Mouse (Mus musculus): ENCODE data around the gene Sidt1. TPM values are rescaled to one million over a fixed set of nuclear protein-coding genes. Genes with fewer than 3 reads are reported as not detected.

The Sidt1 gene
- 23.0 and 23.8 TPM in 2 replicates for polyA plus RNA-seq (2012; rRNA removed)

DNA sequence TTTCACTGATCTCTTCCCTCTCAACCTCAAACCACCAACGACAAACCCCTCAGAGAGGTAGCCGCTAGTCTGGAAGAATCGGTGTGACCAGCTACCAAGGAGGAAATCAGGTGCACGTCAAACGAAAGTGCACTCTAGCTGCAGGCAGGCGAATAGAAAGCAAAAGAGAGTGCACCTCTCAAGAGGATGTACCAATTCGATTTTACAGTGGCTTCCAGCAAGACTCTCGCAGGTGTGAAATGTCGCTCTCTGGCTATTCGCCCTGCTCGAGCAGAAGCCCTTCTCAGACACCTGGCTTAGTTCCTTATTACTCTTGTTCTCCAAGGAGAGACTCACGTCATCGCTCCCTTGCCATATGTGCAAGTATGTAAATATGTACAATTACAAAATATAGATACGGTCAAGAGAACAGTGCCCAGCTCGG, at the start of gene Sidt1:
TSS of gene Sidt1 (minus strand) at position 336 of the 424 bp plus-strand sequence.

DNA sequence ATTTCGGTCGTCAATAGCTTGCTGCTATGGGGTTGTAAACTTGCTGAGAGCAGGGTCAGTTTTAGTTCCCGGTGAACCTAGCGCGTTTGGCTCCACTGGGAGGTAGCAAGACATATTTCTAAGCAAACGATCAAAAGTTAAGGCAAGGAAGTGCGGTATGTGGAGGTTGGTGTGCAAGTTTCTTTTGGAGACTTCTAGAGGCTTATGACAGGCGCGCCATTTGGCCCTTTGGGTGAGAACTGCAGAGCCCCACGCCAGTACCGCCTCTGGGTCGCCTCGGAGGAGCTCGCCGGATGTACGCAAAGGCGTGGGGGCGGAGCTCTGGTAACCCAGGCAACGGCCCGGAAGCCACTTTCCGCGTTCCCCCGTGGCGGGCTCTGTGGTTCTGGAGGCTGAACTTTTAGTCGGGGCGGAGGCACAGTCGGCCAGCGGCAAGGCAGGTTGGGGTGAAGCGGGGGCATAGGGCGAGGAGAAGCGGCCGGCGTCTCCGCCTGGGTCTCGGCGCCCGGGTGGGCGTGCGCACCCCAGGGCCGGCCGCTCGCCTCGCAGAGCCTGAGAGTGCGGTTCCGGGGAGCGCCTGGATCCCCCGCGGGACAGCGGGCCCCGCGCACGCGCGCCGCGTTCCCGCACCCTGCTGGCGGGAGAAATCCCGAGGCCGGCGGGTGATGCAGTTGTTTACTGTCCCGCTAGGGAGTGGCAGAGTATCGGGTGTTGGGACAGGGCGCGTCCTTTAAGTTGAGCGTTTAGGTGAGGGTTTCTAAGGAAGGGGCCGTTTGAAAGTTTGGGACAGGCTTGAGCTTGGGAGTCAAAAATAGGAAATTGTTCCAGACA, 14.3 kb upstream of the Sidt1 start, which contains the start of gene Spice1:
TSS of gene Spice1 (plus strand) at position 51 of the 831 bp plus-strand sequence.

Other genes starting within 250 kb of the Sidt1 start
- gene Atp6v1a, start 193.5 kb downstream of the Sidt1 start, polyA plus RNA-seq (2012; rRNA removed), result 11.2 and 11.3 TPM in 2 replicates
- 15.8 and 17.5 TPM in 2 replicates for gene Naa50, start 193.4 kb downstream of the Sidt1 start, polyA plus RNA-seq (2012; rRNA removed)
- 13.5 and 16.1 TPM in 2 replicates for gene Usf3, start 159.9 kb downstream of the Sidt1 start, polyA plus RNA-seq (2012; rRNA removed)
- gene Spice1, start 13.9 kb upstream of the Sidt1 start, polyA plus RNA-seq (2012; rRNA removed), result 6.9 and 7.0 TPM in 2 replicates
- gene Cfap44, start 61.6 kb upstream of the Sidt1 start, polyA plus RNA-seq (2012; rRNA removed), result 0.07 and 0.08 TPM in 2 replicates
- gene Boc, start 225.7 kb upstream of the Sidt1 start, polyA plus RNA-seq (2012; rRNA removed), result 31.3 and 32.3 TPM in 2 replicates